Mouse (Mus musculus) stomach, postnatal 0 days (tissue): Measurements from ENCODE around the gene Tmem30b.

ENCODE experiments used
- CTCF ChIP-seq: IDR thresholded peaks from 2 replicates; pipeline ENCODE4 v1.5.1; 2016; ENCODE audit warnings: antibody characterized with exemption, low read depth, mild to moderate bottlenecking, moderate library complexity
- EP300 ChIP-seq: optimal IDR thresholded peaks from 2 replicates; pipeline ENCODE3; 2016; ENCODE audit warnings: antibody characterized with exemption

- TF ChIP-seq CTCF (no peak), EP300 (no peak)
These were observed 28.4 kb downstream of the Tmem30b start for GRCm38 (mm10) chr12:73517768-73518167.
